Mouse (Mus musculus) layer of hippocampus, adult 2 months (tissue): ENCODE measurements around the gene Pnpla2. TPM values are rescaled to one million over a fixed set of nuclear protein-coding genes. Genes with fewer than 3 reads are reported as not detected.

ENCODE experiments used
- DNase-seq, 2 experiments: peaks; one replicate each; pipeline ENCODE4 v3.0.0; 2022; ENCODE audit warnings: low spot score in 2 of 2
- H3K27ac ChIP-seq: fragments of 200-600 bp; 2 replicates; pipeline ENCODE4 v1.8.1; 2022
- H3K4me3 ChIP-seq: fragments of 200-600 bp; 2 replicates; pipeline ENCODE4 v1.8.1; 2022; ENCODE audit warnings: mild to moderate bottlenecking
- CTCF ChIP-seq: fragments of 200-600 bp; conservative IDR thresholded peaks from 2 replicates; pipeline ENCODE4 v1.8.1; 2022; ENCODE audit warnings: antibody characterized with exemption, mild to moderate bottlenecking, moderate library complexity
- total RNA-seq, 2 experiments: library from RNA; stranded (reverse); gene quantifications; 2 replicates each; pipeline ENCODE4 v1.2.3; 2021

Pnpla2 gene
- total RNA-seq, 2 experiments from 2014 or later, result 25.1 to 28.3 TPM

- no peak for TF ChIP-seq CTCF
- peak overlapping the region; percentile 97 for H3K27ac ChIP-seq
- peak overlapping the region; percentile 63 for H3K4me3 ChIP-seq
- no peak for DNase-seq
Observed at GRCm38 (mm10) chr7:141433517-141434400, 21.2 kb upstream of the Pnpla2 start.

GRCm38 (mm10) chr7:141434464-141434863 is 20.5 kb upstream of the Pnpla2 start:
- TF ChIP-seq CTCF, result no peak
- peak; percentile 72 to 77 for DNase-seq
- peak overlapping the region; percentile 97 for H3K27ac ChIP-seq
- H3K4me3 ChIP-seq, result peak overlapping the region; percentile 63

GRCm38 (mm10) chr7:141435129-141435855 is 19.7 kb upstream of the Pnpla2 start:
- TF ChIP-seq CTCF, result no peak
- peak overlapping the region; percentile 97 for H3K27ac ChIP-seq
- H3K4me3 ChIP-seq, result peak overlapping the region; percentile 63
- DNase-seq, result peak in 1 of 2 experiments; percentile 61

- Histone ChIP-seq H3K4me3 (peak overlapping the region; percentile 63), H3K27ac (peak overlapping the region; percentile 97)
- no peak for DNase-seq
- no peak for TF ChIP-seq CTCF
Observed at GRCm38 (mm10) chr7:141435856-141436522, 19.0 kb upstream of the Pnpla2 start.

- Histone ChIP-seq H3K4me3 (peak overlapping the region; percentile 62), H3K27ac (peak overlapping the region; percentile 97)
- TF ChIP-seq CTCF, result no peak
- no peak for DNase-seq
Observed at GRCm38 (mm10) chr7:141436523-141436892, 18.5 kb upstream of the Pnpla2 start.

GRCm38 (mm10) chr7:141437178-141438120 is 17.5 kb upstream of the Pnpla2 start, which contains the start of gene Slc25a22:
Slc25a22 (minus strand) TSS chr7:141437892.
- Histone ChIP-seq H3K4me3 (peak within 1 kb of the TSS; percentile 62), H3K27ac (peak within 1 kb of the TSS; percentile 97)
- peak; percentile 75 to 83 for DNase-seq
- peak; percentile 90 for TF ChIP-seq CTCF

GRCm38 (mm10) chr7:141438201-141438968 is 16.6 kb upstream of the Pnpla2 start:
- DNase-seq, result no peak
- TF ChIP-seq CTCF, result no peak
- peak overlapping the region; percentile 97 for H3K27ac ChIP-seq
- no peak overlapping the region for H3K4me3 ChIP-seq

GRCm38 (mm10) chr7:141439140-141439679 is 15.8 kb upstream of the Pnpla2 start:
- H3K4me3 ChIP-seq, result no peak overlapping the region
- H3K27ac ChIP-seq, result no peak overlapping the region
- no peak for TF ChIP-seq CTCF
- DNase-seq, result no peak

GRCm38 (mm10) chr7:141439811-141440210 is 15.2 kb upstream of the Pnpla2 start:
- no peak for TF ChIP-seq CTCF
- H3K27ac ChIP-seq, result no peak overlapping the region
- DNase-seq, result no peak
- H3K4me3 ChIP-seq, result no peak overlapping the region

GRCm38 (mm10) chr7:141440613-141441012 is 14.4 kb upstream of the Pnpla2 start:
- H3K27ac ChIP-seq, result no peak overlapping the region
- DNase-seq, result peak in 1 of 2 experiments; percentile 62
- peak; percentile 87 for TF ChIP-seq CTCF
- H3K4me3 ChIP-seq, result no peak overlapping the region

- no peak for DNase-seq
- Histone ChIP-seq H3K4me3 (no peak overlapping the region), H3K27ac (no peak overlapping the region)
- TF ChIP-seq CTCF, result no peak
Observed at GRCm38 (mm10) chr7:141441460-141441859, 13.5 kb upstream of the Pnpla2 start.
